Mouse (Mus musculus) bone marrow macrophage, adult 2 months (primary cell): Measurements from ENCODE around the gene Pfkfb1. TPM values are rescaled to one million over a fixed set of nuclear protein-coding genes. Genes with fewer than 3 reads are reported as not detected.
A peak's percentile ranks its signal among the peaks of the same experiment; 100 is the strongest.

Experiments
- H3K27ac ChIP-seq: 2 replicates; pipeline ENCODE4 v1.5.1; 2012; ENCODE audit warnings: low read depth, low read length; ENCODE audit not compliant: insufficient read depth
- H3K4me1 ChIP-seq: 2 replicates; pipeline ENCODE4 v1.6.1; 2012; ENCODE audit warnings: low read length; ENCODE audit not compliant: control insufficient read depth, insufficient read depth
- H3K4me3 ChIP-seq: 2 replicates; pipeline ENCODE4 v1.5.1; 2012; ENCODE audit warnings: mild to moderate bottlenecking, low read length, moderate library complexity; ENCODE audit not compliant: insufficient read depth
- CTCF ChIP-seq: IDR thresholded peaks from 2 replicates; pipeline ENCODE4 v1.5.1; 2012; ENCODE audit warnings: low read depth, mild to moderate bottlenecking, low read length, moderate library complexity
- POLR2A ChIP-seq: IDR thresholded peaks from 2 replicates; pipeline ENCODE4 v1.6.1; 2012; ENCODE audit warnings: mild to moderate bottlenecking, low read depth, low read length, borderline replicate concordance
- polyA plus RNA-seq: library from polyadenylated mRNA; stranded (reverse); fragments of >200 nt; gene quantifications from 2 replicates; pipeline ENCODE4 v1.2.4, GENCODE M21; 2012; ENCODE audit not compliant: missing spikeins, insufficient read depth, insufficient read length

Pfkfb1 gene
- polyA plus RNA-seq, 1 experiment: 4.0 TPM

DNA sequence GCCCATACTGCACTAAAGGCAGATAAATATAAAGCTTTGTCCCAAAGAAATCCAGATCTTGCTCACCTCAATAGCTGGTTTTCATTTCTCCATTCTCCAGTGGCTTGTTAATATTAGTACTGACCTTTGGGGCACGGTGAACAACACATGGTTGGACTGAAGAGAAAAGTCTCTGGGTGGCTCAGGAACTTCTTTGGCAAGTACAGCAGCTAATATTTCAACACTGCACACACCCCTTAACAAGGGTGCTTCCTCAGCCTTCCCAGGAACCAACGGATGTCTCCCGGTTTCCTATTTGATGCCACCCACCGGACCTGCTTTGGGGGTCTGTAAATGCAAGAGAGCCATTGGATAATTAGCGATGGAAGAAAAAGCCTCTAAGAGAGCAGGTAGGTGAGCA is 1.7 kb downstream of the Pfkfb1 start, which contains the start of gene Apex2:
Gene Apex2, minus strand, starts transcription at position 173 of the 400 bp plus-strand sequence.
- Histone ChIP-seq H3K27ac (no peak within 1 kb of the TSS), H3K4me1 (no peaks in the 10 kb centered on the region), H3K4me3 (peak within 1 kb of the TSS; percentile 71)
- no peak for TF ChIP-seq POLR2A
- no peak for TF ChIP-seq CTCF

DNA sequence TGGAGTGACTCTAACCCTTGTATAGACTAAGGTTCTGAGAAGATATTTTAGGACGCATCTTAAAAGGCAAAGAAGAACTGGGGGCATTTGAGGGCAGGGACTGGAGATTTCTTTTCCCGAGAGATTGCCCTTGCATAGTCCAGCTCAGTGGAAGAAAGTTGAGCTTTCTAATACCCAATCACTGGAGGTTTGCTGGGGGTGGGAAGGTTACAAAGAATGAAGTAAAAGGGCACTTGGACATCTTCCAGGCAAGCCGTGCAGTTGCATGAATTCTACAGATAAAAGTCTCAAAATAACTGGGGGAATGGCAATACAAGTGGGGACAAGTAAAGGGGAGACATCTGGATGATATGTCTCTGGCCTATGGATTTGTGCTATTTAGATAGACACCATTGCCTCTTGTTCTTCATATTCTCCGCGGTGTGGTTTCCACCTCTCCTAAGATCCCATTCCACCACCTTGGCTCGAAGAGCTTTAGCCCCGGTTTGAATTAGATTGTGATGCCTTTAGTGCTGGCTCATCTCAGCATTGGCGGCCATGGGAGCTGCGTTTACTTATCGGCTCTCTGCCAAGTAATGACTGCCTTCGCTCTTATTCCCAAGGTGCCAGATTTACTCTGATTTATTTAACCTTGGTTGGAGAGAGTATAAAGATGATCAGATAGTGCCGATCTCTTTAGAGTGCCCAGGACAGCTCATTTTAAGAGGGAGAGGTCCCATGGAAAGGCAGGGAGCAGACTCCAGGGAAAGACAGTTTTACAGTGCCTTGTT is 5.4 kb downstream of the Pfkfb1 start:
- no peak for TF ChIP-seq POLR2A
- no peak for TF ChIP-seq CTCF
- H3K4me1 ChIP-seq: no peaks in the 10 kb centered on the region
- H3K4me3 ChIP-seq: no peak overlapping the region
- no peak overlapping the region for H3K27ac ChIP-seq

DNA sequence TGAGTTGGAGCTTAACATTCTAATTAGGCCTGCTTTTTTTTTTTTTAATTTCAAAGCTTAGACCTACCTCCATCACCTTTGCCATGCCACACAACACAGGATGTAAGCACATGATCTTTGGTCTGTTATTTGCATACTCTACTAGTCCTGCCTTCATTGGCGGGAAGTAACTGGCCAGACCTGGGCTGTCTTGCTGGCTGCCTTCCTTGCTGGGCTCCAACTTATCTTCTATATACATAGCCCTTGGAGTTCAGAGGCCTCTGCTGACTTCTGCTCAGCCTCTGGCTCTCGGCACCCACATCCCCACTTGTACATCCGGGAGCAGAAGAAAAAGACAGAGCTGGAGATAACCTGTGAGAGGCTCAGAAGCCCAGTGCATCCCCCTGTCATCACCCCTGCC is 6.1 kb downstream of the Pfkfb1 start:
- Histone ChIP-seq H3K27ac (no peak overlapping the region), H3K4me1 (no peaks in the 10 kb centered on the region), H3K4me3 (no peak overlapping the region)
- TF ChIP-seq POLR2A (no peak), CTCF (no peak)

DNA sequence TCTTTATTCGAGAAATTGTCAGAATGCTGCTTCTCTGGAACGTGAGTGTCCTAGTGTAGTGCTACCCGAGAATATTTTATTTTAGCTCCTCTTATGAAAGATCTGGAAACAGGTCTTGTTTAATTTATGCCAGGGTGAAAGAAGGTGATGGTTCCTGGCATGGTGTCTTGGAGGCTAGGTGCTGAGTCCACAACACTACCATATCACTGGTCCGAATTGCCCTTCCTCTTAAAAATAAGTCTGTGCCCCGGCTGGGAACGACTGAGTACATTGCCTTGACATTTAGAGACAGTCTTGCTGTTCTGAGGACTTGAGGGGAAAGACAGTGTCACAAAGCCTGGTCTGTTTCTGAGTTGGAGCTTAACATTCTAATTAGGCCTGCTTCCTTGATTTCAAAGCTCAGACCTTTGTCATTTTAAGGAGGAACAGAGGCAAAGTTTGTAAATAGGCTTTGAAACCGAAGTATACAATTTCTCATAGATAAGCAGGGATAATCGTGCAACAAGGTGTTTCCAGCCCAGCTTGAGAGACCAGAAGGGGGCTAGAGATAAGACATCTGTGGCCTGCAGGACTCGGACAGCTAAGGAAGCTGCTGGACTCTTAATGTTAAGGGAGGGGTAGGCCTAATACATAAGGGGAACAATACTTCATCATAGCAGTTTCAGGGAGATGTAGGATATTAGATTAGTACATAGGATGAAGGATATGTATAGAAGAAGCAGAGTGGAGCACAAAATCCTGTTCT is 7.2 kb downstream of the Pfkfb1 start:
- TF ChIP-seq POLR2A (no peak), CTCF (no peak)
- no peaks in the 10 kb centered on the region for H3K4me1 ChIP-seq
- H3K4me3 ChIP-seq: no peak overlapping the region
- no peak overlapping the region for H3K27ac ChIP-seq

DNA sequence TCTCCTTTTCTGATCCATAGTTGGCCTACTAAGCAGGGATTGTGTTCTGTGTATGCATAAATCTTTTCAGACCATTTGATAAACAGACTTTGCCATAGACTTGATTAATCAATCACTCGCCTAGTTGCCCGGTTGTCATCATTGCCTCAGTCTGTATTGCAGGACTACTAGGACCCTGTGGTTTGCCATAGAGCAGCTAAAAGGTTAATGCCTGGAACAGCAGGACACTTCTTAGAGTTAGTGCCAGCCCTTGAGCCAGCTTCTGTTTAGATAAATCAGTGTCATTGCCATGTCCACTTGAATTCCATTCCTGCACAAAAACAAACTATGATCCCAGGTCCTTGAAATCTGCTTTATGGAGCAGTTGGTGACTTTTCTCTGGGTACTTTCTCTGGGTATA is 10.9 kb downstream of the Pfkfb1 start:
- no peak overlapping the region for H3K4me3 ChIP-seq
- TF ChIP-seq CTCF (no peak), POLR2A (no peak)
- H3K4me1 ChIP-seq: no peaks in the 10 kb centered on the region
- no peak overlapping the region for H3K27ac ChIP-seq

DNA sequence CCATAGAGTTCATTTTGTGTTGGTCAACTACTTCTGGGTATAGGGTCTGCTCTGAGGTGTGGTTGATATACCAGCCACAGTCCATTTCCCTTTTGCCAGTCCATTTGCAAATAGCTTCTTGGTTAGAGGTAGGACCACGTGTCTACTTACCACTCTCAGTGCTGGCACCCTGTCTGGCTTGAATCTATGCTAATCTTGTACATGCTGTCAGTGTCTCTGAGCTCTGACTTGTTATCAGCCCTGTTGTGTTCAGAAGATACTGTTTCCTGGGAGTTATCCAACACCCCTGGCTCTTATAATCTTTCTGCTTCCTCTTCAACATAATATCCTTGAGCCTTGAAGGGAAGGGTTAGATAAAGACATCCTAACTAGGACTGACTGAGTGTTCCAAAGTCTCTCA is 48.4 kb downstream of the Pfkfb1 start:
- Histone ChIP-seq H3K4me3 (no peak overlapping the region), H3K4me1 (no peaks in the 10 kb centered on the region), H3K27ac (no peak overlapping the region)
- no peak for TF ChIP-seq POLR2A
- no peak for TF ChIP-seq CTCF

DNA sequence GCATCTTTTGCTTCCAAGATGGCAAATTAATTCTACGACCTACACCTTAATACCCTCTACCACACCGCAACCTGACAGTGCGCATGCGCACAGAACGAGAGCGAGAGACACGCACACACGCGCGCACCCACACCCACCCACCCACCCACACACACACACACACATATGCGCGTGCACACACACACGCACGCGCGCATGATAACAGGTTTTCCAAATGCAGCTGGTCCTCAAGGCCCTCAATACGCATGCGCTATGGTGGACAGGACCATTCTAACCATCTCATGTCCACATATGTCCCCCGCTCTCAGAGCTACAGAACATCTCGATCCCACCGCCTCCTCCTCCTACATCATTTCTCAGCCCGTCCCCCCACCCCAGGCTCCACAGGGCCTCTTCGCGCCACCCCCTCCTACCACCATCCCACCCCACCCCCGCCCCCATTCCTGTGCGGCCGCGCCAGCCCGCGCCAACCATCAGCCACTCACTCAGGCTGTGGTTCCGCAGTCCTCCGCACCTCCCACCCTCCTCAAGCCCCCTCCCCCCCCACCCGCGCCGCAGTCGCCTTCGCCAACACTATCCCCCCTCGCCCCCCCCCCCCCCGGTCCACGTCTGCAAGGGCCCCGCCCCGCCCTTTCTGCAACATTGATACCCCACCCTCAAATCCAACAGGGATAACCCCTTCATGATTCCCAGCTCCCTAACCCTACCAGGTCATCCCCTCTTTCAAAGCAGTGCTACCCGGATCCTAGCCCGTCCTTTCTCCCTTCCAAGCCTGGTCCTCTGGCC is 68.3 kb downstream of the Pfkfb1 start:
- Histone ChIP-seq H3K4me3 (no peak overlapping the region), H3K4me1 (no peaks in the 10 kb centered on the region), H3K27ac (no peak overlapping the region)
- TF ChIP-seq CTCF (no peak), POLR2A (no peak)

DNA sequence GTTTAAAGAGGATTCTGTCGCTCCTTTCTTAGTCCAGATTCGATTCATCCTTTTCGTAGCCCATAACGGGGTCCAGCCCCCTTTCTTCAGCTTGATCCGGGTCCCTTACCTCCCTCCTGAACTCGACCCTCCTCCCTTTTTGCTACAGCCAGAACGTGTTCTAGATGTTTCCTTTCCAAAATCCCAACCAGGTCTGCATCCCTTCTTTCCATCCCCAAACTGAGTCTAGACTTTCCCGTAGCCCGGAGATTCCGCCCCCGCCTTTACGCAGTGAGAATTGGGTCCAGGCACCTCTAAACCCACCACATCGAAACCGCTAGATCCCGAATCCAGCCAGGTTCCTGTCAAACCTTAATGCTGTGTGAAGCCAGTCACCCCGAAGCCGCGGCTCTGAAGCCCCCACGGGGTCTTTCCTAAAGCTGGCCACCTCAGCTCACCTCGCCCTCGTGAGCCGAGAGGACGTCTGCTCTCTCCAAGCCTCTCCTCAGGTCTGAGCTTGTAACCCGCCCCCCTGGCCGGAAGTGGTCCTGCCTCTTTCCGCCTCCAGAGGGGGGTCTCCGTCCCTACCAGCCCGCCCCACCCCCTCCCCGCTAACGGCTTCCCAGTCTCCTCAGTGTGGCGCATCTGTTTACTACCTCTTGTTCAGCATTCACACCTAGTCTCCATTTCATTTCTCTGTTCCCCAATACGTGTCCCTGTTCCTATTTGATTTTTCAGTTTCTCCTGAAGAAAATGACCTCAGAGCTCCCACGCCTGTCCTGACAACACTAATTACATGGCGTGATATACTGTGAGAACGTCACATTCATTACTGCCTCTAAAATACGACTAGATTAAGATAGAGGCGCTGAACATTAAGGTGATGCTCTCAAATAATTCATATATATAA is 69.1 kb downstream of the Pfkfb1 start, which contains the start of gene Tro:
Gene Tro, minus strand, starts transcription at position 676 of the 889 bp plus-strand sequence.
- no peak for TF ChIP-seq POLR2A
- no peak for TF ChIP-seq CTCF
- Histone ChIP-seq H3K4me1 (no peaks in the 10 kb centered on the region), H3K4me3 (no peak within 1 kb of the TSS), H3K27ac (no peak within 1 kb of the TSS)

DNA sequence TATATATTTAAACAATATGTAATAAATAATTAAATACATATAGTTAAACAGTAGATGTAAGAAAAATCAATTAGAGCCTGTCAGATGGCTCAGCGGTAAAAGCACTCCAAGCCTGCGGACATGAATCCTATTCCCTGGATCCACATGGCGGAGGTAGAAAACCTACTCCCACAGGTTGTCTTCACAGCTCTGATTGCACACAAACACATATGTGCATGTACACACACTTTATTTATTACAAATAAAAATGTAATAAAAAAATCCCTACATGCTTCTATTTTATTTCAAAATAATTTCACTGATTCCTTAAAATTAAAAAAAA is 69.7 kb downstream of the Pfkfb1 start:
- TF ChIP-seq CTCF (no peak), POLR2A (no peak)
- Histone ChIP-seq H3K4me1 (no peaks in the 10 kb centered on the region), H3K4me3 (no peak overlapping the region), H3K27ac (no peak overlapping the region)
